Mouse (Mus musculus) MEL (cell line): ENCODE measurements around the gene Slc7a6os. TPM values are rescaled to one million over a fixed set of nuclear protein-coding genes. Genes with fewer than 3 reads are reported as not detected.

Experiments
- DNase-seq: peaks from one replicate; pipeline ENCODE4 v3.0.0; 2011; ENCODE audit warnings: low read depth, low spot score
- H3K27ac ChIP-seq: 2 replicates; pipeline ENCODE4 v1.5.1; 2012; ENCODE audit warnings: low read depth, mild to moderate bottlenecking, control low read depth, low read length, moderate library complexity; ENCODE audit not compliant: control insufficient read depth
- H3K27me3 ChIP-seq, 2 experiments: fragments of 150-350 bp in 1 of 2; sonication (generic) in 1 of 2; 2 replicates each; pipeline ENCODE4 v1.6.1; 2012; ENCODE audit warnings: low read length in 2 of 2, mild to moderate bottlenecking in 2 of 2, improper control_type of control experiment in 1 of 2, moderate library complexity in 1 of 2; ENCODE audit not compliant: insufficient read depth in 2 of 2, control insufficient read depth in 1 of 2
- H3K36me3 ChIP-seq, 2 experiments: 2 replicates each; pipeline ENCODE4 v1.6.1; 2012 to 2014; ENCODE audit warnings: low read length in 2 of 2, improper control_type of control experiment in 1 of 2, inconsistent platforms in 1 of 2, mild to moderate bottlenecking in 1 of 2; ENCODE audit not compliant: insufficient read depth in 2 of 2, control insufficient read depth in 1 of 2
- H3K4me1 ChIP-seq, 2 experiments: fragments of 150-350 bp in 1 of 2; sonication (generic) in 1 of 2; 2 replicates each; pipeline ENCODE4 v1.6.1; 2012; ENCODE audit warnings: low read length in 2 of 2, improper control_type of control experiment in 1 of 2, mild to moderate bottlenecking in 1 of 2; ENCODE audit not compliant: insufficient read depth in 2 of 2, control insufficient read depth in 1 of 2
- H3K4me3 ChIP-seq, 2 experiments: fragments of 150-350 bp in 1 of 2; sonication (generic) in 1 of 2; 2 replicates each; pipeline ENCODE4 v1.5.1; 2012; ENCODE audit warnings: low read depth in 2 of 2, low read length in 2 of 2, mild to moderate bottlenecking in 2 of 2, moderate library complexity in 2 of 2, control low read depth in 1 of 2, improper control_type of control experiment in 1 of 2; ENCODE audit not compliant: control insufficient read depth in 1 of 2, insufficient read depth in 1 of 2
- H3K79me2 ChIP-seq: 2 replicates; pipeline ENCODE4 v1.6.1; 2012; ENCODE audit warnings: mild to moderate bottlenecking, low read length, moderate library complexity; ENCODE audit not compliant: control insufficient read depth, poor library complexity, insufficient read depth
- H3K9ac ChIP-seq: 2 replicates; pipeline ENCODE4 v1.6.1; 2012; ENCODE audit warnings: low read depth, mild to moderate bottlenecking, control low read depth, low read length, moderate library complexity; ENCODE audit not compliant: control insufficient read depth, poor library complexity, severe bottlenecking
- H3K9me3 ChIP-seq: fragments of 150-350 bp; sonication (generic); replicated peaks from 2 replicates; pipeline ENCODE4 v1.6.1; 2012; ENCODE audit warnings: mild to moderate bottlenecking, low read length, improper control_type of control experiment, moderate library complexity; ENCODE audit not compliant: insufficient read depth
- BHLHE40 ChIP-seq: IDR thresholded peaks from 2 replicates; pipeline ENCODE4 v1.6.1; 2012; ENCODE audit warnings: low read depth, mild to moderate bottlenecking, inconsistent platforms, low read length, improper control_type of control experiment, borderline replicate concordance
- CHD1 ChIP-seq: IDR thresholded peaks from 2 replicates; pipeline ENCODE4 v1.6.1; 2012; ENCODE audit warnings: low read depth, mild to moderate bottlenecking, inconsistent platforms, low read length, improper control_type of control experiment
- E2F4 ChIP-seq: IDR thresholded peaks from 2 replicates; pipeline ENCODE4 v1.6.1; 2011; ENCODE audit warnings: low read depth, low read length, improper control_type of control experiment, borderline replicate concordance
- EP300 ChIP-seq, 2 experiments: IDR thresholded peaks; 2 replicates each; pipeline ENCODE4 v1.6.1; 2011; ENCODE audit warnings: improper control_type of control experiment in 2 of 2, low read length in 2 of 2, low read depth in 1 of 2, mild to moderate bottlenecking in 1 of 2
- GATA1 ChIP-seq: IDR thresholded peaks from 2 replicates; pipeline ENCODE4 v1.6.1; 2011; ENCODE audit warnings: low read depth, low read length, improper control_type of control experiment
- KAT2A ChIP-seq: conservative IDR thresholded peaks from 2 replicates; pipeline ENCODE4 v1.6.1; 2012; ENCODE audit warnings: low read depth, low read length, improper control_type of control experiment, inconsistent platforms
- MAX ChIP-seq: IDR thresholded peaks from 2 replicates; pipeline ENCODE4 v1.6.1; 2011; ENCODE audit warnings: low read length, improper control_type of control experiment
- MEF2A ChIP-seq: IDR thresholded peaks from 2 replicates; pipeline ENCODE4 v1.6.1; 2014; ENCODE audit warnings: low read depth, mild to moderate bottlenecking, inconsistent platforms, low read length, improper control_type of control experiment; ENCODE audit not compliant: poor library complexity, insufficient replicate concordance, severe bottlenecking; ENCODE audit errors: extremely low read depth
- MXI1 ChIP-seq: IDR thresholded peaks from 2 replicates; pipeline ENCODE4 v1.6.1; 2011; ENCODE audit warnings: mild to moderate bottlenecking, low read depth, low read length, improper control_type of control experiment
- MYB ChIP-seq: IDR thresholded peaks from 2 replicates; pipeline ENCODE4 v1.6.1; 2011; ENCODE audit warnings: mild to moderate bottlenecking, low read depth, low read length, improper control_type of control experiment
- MYC ChIP-seq: IDR thresholded peaks from 2 replicates; pipeline ENCODE4 v1.6.1; 2011; ENCODE audit warnings: low read depth, mild to moderate bottlenecking, low read length, improper control_type of control experiment, moderate library complexity
- NELFE ChIP-seq: IDR thresholded peaks from 2 replicates; pipeline ENCODE4 v1.6.1; 2011; ENCODE audit warnings: low read depth, low read length, improper control_type of control experiment
- NRF1 ChIP-seq: IDR thresholded peaks from 2 replicates; pipeline ENCODE4 v1.6.1; 2014; ENCODE audit warnings: low read depth, mild to moderate bottlenecking, inconsistent platforms, low read length, improper control_type of control experiment, moderate library complexity; ENCODE audit not compliant: poor library complexity, insufficient read depth, severe bottlenecking
- POLR2AphosphoS2 ChIP-seq: IDR thresholded peaks from 2 replicates; pipeline ENCODE4 v1.6.1; 2011; ENCODE audit warnings: low read length, improper control_type of control experiment
- POLR2AphosphoS5 ChIP-seq: IDR thresholded peaks from 2 replicates; pipeline ENCODE4 v1.6.1; 2012; ENCODE audit warnings: low read depth, borderline replicate concordance, mild to moderate bottlenecking, inconsistent platforms, low read length, moderate library complexity, mixed read lengths
- RCOR1 ChIP-seq: IDR thresholded peaks from 2 replicates; pipeline ENCODE4 v1.6.1; 2012; ENCODE audit warnings: low read depth, mild to moderate bottlenecking, inconsistent platforms, low read length, improper control_type of control experiment
- TAL1 ChIP-seq: IDR thresholded peaks from 2 replicates; pipeline ENCODE4 v1.6.1; 2012; ENCODE audit warnings: mild to moderate bottlenecking, inconsistent platforms, low read length, moderate library complexity, mixed read lengths
- TCF12 ChIP-seq: IDR thresholded peaks from 2 replicates; pipeline ENCODE4 v1.6.1; 2014; ENCODE audit warnings: low read depth, mild to moderate bottlenecking, inconsistent platforms, low read length, improper control_type of control experiment, moderate library complexity
- USF1 ChIP-seq: IDR thresholded peaks from 2 replicates; pipeline ENCODE4 v1.6.1; 2014; ENCODE audit warnings: low read depth, mild to moderate bottlenecking, inconsistent platforms, low read length, improper control_type of control experiment, moderate library complexity
- ZKSCAN1 ChIP-seq: IDR thresholded peaks from 2 replicates; pipeline ENCODE4 v1.6.1; 2012; ENCODE audit warnings: low read depth, mild to moderate bottlenecking, inconsistent platforms, low read length, improper control_type of control experiment, moderate library complexity
- ZMIZ1 ChIP-seq: IDR thresholded peaks from 2 replicates; pipeline ENCODE4 v1.6.1; 2012; ENCODE audit warnings: low read depth, mild to moderate bottlenecking, inconsistent platforms, low read length, improper control_type of control experiment, moderate library complexity
- ZNF384 ChIP-seq: IDR thresholded peaks from 2 replicates; pipeline ENCODE4 v1.6.1; 2012; ENCODE audit warnings: low read depth, mild to moderate bottlenecking, inconsistent platforms, low read length, improper control_type of control experiment
- polyA plus RNA-seq, 2 experiments: library from polyadenylated mRNA; stranded (reverse) in 1 of 2; unstranded in 1 of 2; fragments of >175 nt in 1 of 2; fragments of >200 nt in 1 of 2; gene quantifications; 2 replicates each; pipeline versions ENCODE4 v1.2.1 to v1.2.4; 2012; ENCODE audit warnings: low replicate concordance in 2 of 2, low read depth in 1 of 2; ENCODE audit not compliant: insufficient read length in 2 of 2, insufficient read depth in 1 of 2, missing spikeins in 1 of 2
- total RNA-seq: library from RNA; depleted of rRNA; stranded (reverse); fragments of 300-350 nt; gene quantifications from 2 replicates; pipeline ENCODE4 v1.2.3, GENCODE M21; 2012

The Slc7a6os gene
- total and polyA plus RNA-seq, 3 experiments: 52.0 to 53.6 TPM; not detected in 1

DNA sequence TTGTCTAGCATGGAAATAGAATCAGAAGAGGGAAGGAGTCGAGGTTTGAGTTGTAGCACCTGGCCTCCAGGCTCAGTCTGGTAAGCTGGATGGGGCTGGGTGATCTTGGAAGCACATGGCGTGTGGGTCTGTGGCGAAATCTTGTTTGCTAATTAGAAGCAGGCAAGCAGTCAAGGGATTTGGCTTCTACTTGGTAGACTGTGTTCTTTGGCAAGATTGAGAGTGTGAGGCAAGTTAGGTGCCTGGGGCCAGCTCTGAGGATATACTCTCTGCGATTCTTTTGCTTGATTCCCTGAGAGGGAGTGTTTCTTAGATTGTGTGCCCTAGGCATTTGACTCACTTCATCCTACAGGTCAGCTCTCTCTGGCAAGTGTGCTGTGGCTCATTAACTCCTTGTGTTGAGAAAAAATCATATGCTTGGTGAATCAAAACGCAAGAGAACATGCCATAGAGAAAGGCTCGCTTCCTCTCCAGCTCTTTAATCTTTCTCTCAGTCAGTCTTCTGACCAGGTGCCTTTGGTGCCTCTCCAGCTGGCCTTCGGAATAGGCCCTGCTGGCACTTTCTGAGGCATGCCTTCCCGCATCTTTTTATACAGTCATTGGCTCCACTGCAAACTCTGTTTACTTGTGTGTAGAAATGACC is 25.0 kb downstream of the Slc7a6os start:
- no peak overlapping the region for H3K9ac ChIP-seq
- no peak for TF ChIP-seq MEF2A
- TF ChIP-seq MAX: no peak
- no peak for DNase-seq
- no peak overlapping the region for H3K4me3 ChIP-seq
- no peaks in the 10 kb centered on the region for H3K9me3 ChIP-seq
- peaks cover 5 to 12% of the 10 kb centered on the region in 2 experiments for H3K36me3 ChIP-seq
- peaks cover 2 to 8% of the 10 kb centered on the region in 2 experiments for H3K4me1 ChIP-seq
- H3K27me3 ChIP-seq: no peaks in the 10 kb centered on the region
- H3K79me2 ChIP-seq: no peaks in the 10 kb centered on the region
- no peak overlapping the region for H3K27ac ChIP-seq

DNA sequence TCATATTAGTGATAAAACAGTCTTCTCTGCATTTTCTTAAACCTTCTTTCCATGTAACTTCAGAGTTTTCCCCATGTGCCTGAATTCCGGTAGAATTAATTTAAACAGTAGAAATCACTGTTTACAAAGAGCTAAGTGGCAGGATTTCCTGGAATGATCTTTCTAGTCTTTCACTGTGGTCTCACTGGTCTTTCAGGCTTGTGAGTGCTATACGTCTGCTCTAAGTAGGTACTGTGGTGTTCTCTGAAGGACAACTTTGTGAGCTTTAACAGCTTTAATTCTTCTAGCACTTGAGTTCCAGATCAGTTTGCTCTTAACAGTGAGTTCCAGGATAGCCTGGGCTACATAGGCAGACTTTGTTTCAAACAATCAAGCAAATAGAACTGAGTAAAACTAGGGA is 32.3 kb downstream of the Slc7a6os start:
- Histone ChIP-seq H3K79me2 (peaks cover 12% of the 10 kb centered on the region), H3K36me3 (peaks cover 5 to 27% of the 10 kb centered on the region in 2 experiments), H3K9ac (no peak overlapping the region), H3K4me1 (peaks cover 16 to 17% of the 10 kb centered on the region in 2 experiments), H3K9me3 (no peaks in the 10 kb centered on the region), H3K4me3 (no peak overlapping the region), H3K27me3 (no peaks in the 10 kb centered on the region), H3K27ac (no peak overlapping the region)
- no peak for DNase-seq
- TF ChIP-seq MYC (no peak), USF1 (no peak), CHD1 (no peak), E2F4 (no peak), POLR2AphosphoS2 (no peak), MYB (no peak), EP300 (IDR thresholded peaks at IDR 0.05; ENCODE audit: low read depth in 1 of 2, low read length in 2 of 2) (no peak), ZNF384 (no peak), MEF2A (no peak), MXI1 (no peak), POLR2AphosphoS5 (no peak), NELFE (no peak), ZKSCAN1 (no peak)

DNA sequence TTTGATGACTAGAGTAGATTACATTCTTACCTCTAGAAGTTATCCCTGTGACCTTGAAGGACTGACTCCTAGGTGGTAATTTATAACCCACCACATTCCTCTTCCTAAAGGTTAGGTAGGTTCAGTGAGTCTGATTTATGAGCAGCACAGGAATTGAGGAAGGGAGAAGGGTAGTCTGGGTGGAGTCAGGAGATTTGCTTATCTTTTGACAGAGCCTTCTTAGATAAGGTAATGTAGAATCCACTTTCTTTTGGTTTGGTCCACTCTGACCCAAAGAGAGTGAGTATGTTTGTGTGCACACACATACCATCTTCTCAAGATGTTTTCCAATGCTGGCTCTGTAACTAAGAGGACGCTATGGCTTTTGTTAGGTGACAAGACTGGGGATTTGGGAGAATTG is 33.1 kb downstream of the Slc7a6os start:
- H3K36me3 ChIP-seq: peaks cover 7 to 30% of the 10 kb centered on the region in 2 experiments
- no peak overlapping the region for H3K9ac ChIP-seq
- TF ChIP-seq GATA1 (peak; percentile 69), RCOR1 (0 out of 2 replicates have a peak, but pooled peaks have one; percentile 52), NELFE (no peak), ZMIZ1 (no peak), ZNF384 (no peak), USF1 (no peak), KAT2A (no peak), BHLHE40 (no peak), CHD1 (no peak), NRF1 (no peak), TCF12 (0 out of 2 replicates have a peak, but pooled peaks have one; percentile 18), TAL1 (no peak), EP300 (IDR thresholded peaks at IDR 0.05; ENCODE audit: low read depth in 1 of 2, low read length in 2 of 2) (peak in 1 of 2 experiments; percentile 39; a peak in 1 of 4 replicates)
- DNase-seq: no peak
- peaks cover 19 to 25% of the 10 kb centered on the region in 2 experiments for H3K4me1 ChIP-seq
- peaks cover 12% of the 10 kb centered on the region for H3K79me2 ChIP-seq
- H3K27ac ChIP-seq: no peak overlapping the region
- no peaks in the 10 kb centered on the region for H3K9me3 ChIP-seq
- no peaks in the 10 kb centered on the region for H3K27me3 ChIP-seq
- no peak overlapping the region for H3K4me3 ChIP-seq
